Mouse (Mus musculus): ENCODE results near the gene Gm42674. TPM values are rescaled to one million over a fixed set of nuclear protein-coding genes. Genes with fewer than 3 reads are reported as not detected.
A peak's percentile ranks its signal among the peaks of the same experiment; 100 is the strongest.

Gene Gm42674
- polyA plus RNA-seq, 1 experiment from 2014 or later, result not detected

DNA sequence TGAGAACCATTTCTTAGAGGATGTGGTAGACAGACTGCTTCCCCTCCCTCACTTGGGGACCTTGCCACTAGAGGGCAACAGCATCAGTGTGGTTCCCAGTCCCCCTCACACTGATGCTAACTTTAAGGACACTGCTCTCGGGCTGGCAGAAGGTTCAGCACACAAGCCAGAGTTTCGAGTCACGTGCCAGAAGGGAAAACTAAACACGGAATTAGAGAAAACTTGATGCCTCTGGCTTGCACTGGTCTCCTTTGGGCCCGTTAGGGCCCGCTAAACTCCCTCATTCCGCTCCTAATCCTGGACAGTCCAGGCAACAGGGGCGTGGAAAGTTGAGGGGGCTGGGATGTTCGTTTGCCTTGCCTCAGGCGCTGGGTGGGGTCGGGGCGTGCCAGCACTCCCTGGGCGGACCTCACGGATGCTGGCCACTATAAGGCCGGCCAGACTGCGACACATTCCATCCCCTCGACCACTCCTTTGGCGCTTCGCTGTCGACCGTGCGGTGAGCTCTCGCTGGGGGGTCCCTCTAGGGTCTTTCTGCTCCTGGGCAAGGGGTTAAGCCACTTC lies 11.1 kb downstream of the Gm42674 start, which contains the start of gene S100a6:
S100a6 (plus strand) TSS at position 155 of the 564 bp plus-strand sequence.
- H3K27me3 ChIP-seq, result peaks cover 20% of the 10 kb centered on the region
- H3K4me3 ChIP-seq, result peak within 1 kb of the TSS; percentile 38
- ATAC-seq (ENCODE audit: low FRiP score, low read depth), result peak; percentile 80
- under 1% methylated on average over 23 of the region's 23 CpGs for WGBS
- H3K4me2 ChIP-seq (replicated peaks), result peak within 1 kb of the TSS; percentile 70
- no peak within 1 kb of the TSS for H3K27ac ChIP-seq (replicated peaks)
- 0 out of 2 replicates have a peak, but pooled peaks cover 3% of the 10 kb centered on the region for H3K9me3 ChIP-seq
- no peak within 1 kb of the TSS for H3K9ac ChIP-seq (replicated peaks)
- no peaks in the 10 kb centered on the region for H3K36me3 ChIP-seq
- peaks cover 8% of the 10 kb centered on the region; the same call in 1 of the 2 replicates for H3K4me1 ChIP-seq

- no peaks in the 10 kb centered on the region for H3K36me3 ChIP-seq
- peaks cover 8% of the 10 kb centered on the region; the same call in 1 of the 2 replicates for H3K4me1 ChIP-seq
- H3K9ac ChIP-seq (replicated peaks), result no peak overlapping the region
- H3K27ac ChIP-seq (replicated peaks), result no peak overlapping the region
- H3K27me3 ChIP-seq, result peaks cover 20% of the 10 kb centered on the region
- H3K9me3 ChIP-seq, result 0 out of 2 replicates have a peak, but pooled peaks cover 3% of the 10 kb centered on the region
- WGBS, result 71% methylated on average over 7 of the region's 7 CpGs
- 0 out of 2 replicates have a peak, but pooled peaks have one; percentile 5 for ATAC-seq (ENCODE audit: low FRiP score, low read depth)
- H3K4me2 ChIP-seq (replicated peaks), result peak overlapping the region; percentile 70
- no peak overlapping the region for H3K4me3 ChIP-seq
These were observed 11.9 kb downstream of the Gm42674 start for GRCm38 (mm10) chr3:90613461-90614147.

DNA sequence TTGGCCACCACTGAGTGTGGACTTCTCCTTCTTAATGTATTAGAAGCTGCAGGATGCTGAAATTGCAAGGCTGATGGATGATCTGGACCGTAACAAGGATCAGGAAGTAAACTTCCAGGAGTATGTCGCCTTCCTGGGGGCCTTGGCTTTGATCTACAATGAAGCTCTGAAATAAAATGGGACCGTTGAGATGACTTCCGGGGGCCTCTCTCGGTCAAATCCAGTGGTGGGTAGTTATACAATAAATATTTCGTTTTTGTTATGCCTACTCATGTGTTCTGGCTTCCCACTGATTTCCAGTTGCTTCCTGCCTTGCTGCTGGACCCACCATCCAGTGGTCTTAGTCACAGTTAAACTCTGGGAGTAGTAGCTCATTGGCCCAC lies 12.4 kb downstream of the Gm42674 start:
- H3K4me3 ChIP-seq, result no peak overlapping the region
- peaks cover 8% of the 10 kb centered on the region; the same call in 1 of the 2 replicates for H3K4me1 ChIP-seq
- 86% methylated on average over 6 of the region's 6 CpGs for WGBS
- no peak overlapping the region for H3K4me2 ChIP-seq (replicated peaks)
- H3K27me3 ChIP-seq, result peaks cover 20% of the 10 kb centered on the region
- H3K9ac ChIP-seq (replicated peaks), result no peak overlapping the region
- no peaks in the 10 kb centered on the region for H3K36me3 ChIP-seq
- 0 out of 2 replicates have a peak, but pooled peaks cover 3% of the 10 kb centered on the region for H3K9me3 ChIP-seq
- no peak overlapping the region for H3K27ac ChIP-seq (replicated peaks)
- no peak for ATAC-seq (ENCODE audit: low FRiP score, low read depth)

DNA sequence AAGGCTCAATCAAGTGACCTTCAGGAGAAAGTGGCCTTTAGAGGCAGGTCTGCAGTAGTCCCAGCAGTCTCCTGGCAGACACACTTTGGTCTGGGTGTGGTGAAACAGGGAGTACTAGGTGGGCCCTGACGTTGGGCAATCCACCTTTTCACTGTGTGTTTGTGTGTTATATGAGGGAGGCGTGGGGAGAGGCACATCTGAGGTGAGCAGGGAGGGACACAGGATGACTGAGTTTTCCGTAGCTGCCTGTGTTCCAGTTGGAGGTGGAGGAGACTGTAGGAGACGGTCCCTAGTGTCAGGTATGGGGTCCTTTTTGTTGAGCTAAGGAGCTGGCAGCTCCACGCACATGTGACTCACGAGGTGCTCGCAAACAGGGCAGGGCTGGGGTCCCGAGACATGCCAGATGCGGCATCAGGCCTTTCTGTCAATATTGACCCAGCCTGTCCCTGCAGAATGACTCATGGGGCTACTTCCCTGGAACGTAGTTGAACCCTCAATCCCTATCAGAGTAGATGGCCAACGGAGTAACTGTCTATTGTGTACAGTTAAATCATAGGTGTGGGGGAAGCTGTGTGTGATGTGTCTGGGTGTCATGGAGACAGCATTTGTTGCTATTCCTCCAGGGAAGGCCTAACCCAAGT lies 13.0 kb downstream of the Gm42674 start:
- no peak for ATAC-seq (ENCODE audit: low FRiP score, low read depth)
- H3K27ac ChIP-seq (replicated peaks), result no peak overlapping the region
- peaks cover 8% of the 10 kb centered on the region; the same call in 1 of the 2 replicates for H3K4me1 ChIP-seq
- no peaks in the 10 kb centered on the region for H3K36me3 ChIP-seq
- H3K27me3 ChIP-seq, result peaks cover 20% of the 10 kb centered on the region
- no peak overlapping the region for H3K9ac ChIP-seq (replicated peaks)
- WGBS, result 81% methylated on average over 11 of the region's 11 CpGs
- H3K4me3 ChIP-seq, result no peak overlapping the region
- H3K9me3 ChIP-seq, result 0 out of 2 replicates have a peak, but pooled peaks cover 3% of the 10 kb centered on the region
- no peak overlapping the region for H3K4me2 ChIP-seq (replicated peaks)

GRCm38 (mm10) chr3:90615415-90615814 lies 13.7 kb downstream of the Gm42674 start:
- 8% methylated on average over 7 of the region's 7 CpGs for WGBS

GRCm38 (mm10) chr3:90615911-90616310 lies 14.2 kb downstream of the Gm42674 start:
- H3K4me3 ChIP-seq, result no peak overlapping the region
- WGBS, result 81% methylated on average over 1 of the region's 1 CpGs
- H3K9me3 ChIP-seq, result 0 out of 2 replicates have a peak, but pooled peaks cover 3% of the 10 kb centered on the region
- ATAC-seq (ENCODE audit: low FRiP score, low read depth), result no peak
- no peak overlapping the region for H3K27ac ChIP-seq (replicated peaks)
- no peak overlapping the region for H3K9ac ChIP-seq (replicated peaks)
- H3K4me1 ChIP-seq, result peaks cover 8% of the 10 kb centered on the region; the same call in 1 of the 2 replicates
- H3K27me3 ChIP-seq, result peaks cover 20% of the 10 kb centered on the region
- H3K36me3 ChIP-seq, result no peaks in the 10 kb centered on the region
- no peak overlapping the region for H3K4me2 ChIP-seq (replicated peaks)

More at GRCm38 (mm10) chr3:90615415-90615814, 13.7 kb downstream of the Gm42674 start:
- H3K27ac ChIP-seq (replicated peaks), result no peak overlapping the region
- H3K4me3 ChIP-seq, result no peak overlapping the region
- H3K36me3 ChIP-seq, result no peaks in the 10 kb centered on the region
- no peak overlapping the region for H3K4me2 ChIP-seq (replicated peaks)
- peaks cover 8% of the 10 kb centered on the region; the same call in 1 of the 2 replicates for H3K4me1 ChIP-seq
- ATAC-seq (ENCODE audit: low FRiP score, low read depth), result peak; percentile 35; the same call in 1 of the 2 replicates
- peaks cover 20% of the 10 kb centered on the region for H3K27me3 ChIP-seq
- H3K9ac ChIP-seq (replicated peaks), result no peak overlapping the region
- 0 out of 2 replicates have a peak, but pooled peaks cover 3% of the 10 kb centered on the region for H3K9me3 ChIP-seq

- H3K36me3 ChIP-seq, result no peaks in the 10 kb centered on the region
- H3K4me1 ChIP-seq, result peaks cover 8% of the 10 kb centered on the region; the same call in 1 of the 2 replicates
- H3K9me3 ChIP-seq, result 0 out of 2 replicates have a peak, but pooled peaks cover 3% of the 10 kb centered on the region
- H3K27ac ChIP-seq (replicated peaks), result no peak overlapping the region
- H3K4me3 ChIP-seq, result no peak overlapping the region
- no peak overlapping the region for H3K9ac ChIP-seq (replicated peaks)
- no peak for ATAC-seq (ENCODE audit: low FRiP score, low read depth)
- no peak overlapping the region for H3K4me2 ChIP-seq (replicated peaks)
- peaks cover 20% of the 10 kb centered on the region for H3K27me3 ChIP-seq
- whole genome bisulfite sequencing, result 10% methylated on average over 1 of the region's 1 CpGs
These were observed 15.9 kb downstream of the Gm42674 start for GRCm38 (mm10) chr3:90617586-90617985.

DNA sequence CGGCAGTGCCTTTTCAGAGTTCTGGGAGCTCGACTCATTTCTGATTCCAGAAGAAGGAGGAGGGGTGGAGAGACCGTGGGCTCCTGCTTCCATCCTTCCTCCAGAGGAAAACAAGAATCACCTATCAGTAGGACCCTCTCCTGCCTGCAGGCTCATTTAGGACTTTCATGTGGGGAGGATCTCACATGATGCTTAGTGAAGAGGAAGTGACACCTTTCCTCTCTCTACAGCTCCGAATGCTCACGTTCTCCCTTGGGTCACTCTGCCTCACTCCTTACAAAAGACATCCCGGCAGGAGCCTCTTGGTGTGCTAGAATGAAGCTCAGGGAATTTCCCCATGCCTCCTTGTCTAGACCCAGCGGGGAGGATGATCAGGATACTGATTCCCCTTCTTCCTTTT lies 19.8 kb downstream of the Gm42674 start:
- Histone ChIP-seq H3K9ac (replicated peaks) (no peak overlapping the region), H3K4me2 (replicated peaks) (no peak overlapping the region), H3K36me3 (no peaks in the 10 kb centered on the region), H3K4me1 (peaks cover 14% of the 10 kb centered on the region), H3K27me3 (no peaks in the 10 kb centered on the region; the same call in 1 of the 2 replicates), H3K9me3 (0 out of 2 replicates have a peak, but pooled peaks cover 3% of the 10 kb centered on the region), H3K4me3 (no peak overlapping the region), H3K27ac (replicated peaks) (no peak overlapping the region)
- no peak for ATAC-seq (ENCODE audit: low FRiP score, low read depth)
- 61% methylated on average over 7 of the region's 7 CpGs for WGBS

- H3K36me3 ChIP-seq, result no peaks in the 10 kb centered on the region
- no peaks in the 10 kb centered on the region; the same call in 1 of the 2 replicates for H3K27me3 ChIP-seq
- H3K4me2 ChIP-seq (replicated peaks), result no peak overlapping the region
- H3K9me3 ChIP-seq, result no peaks in the 10 kb centered on the region
- no peak overlapping the region for H3K4me3 ChIP-seq
- no peak overlapping the region for H3K9ac ChIP-seq (replicated peaks)
- 11% methylated on average over 2 of the region's 2 CpGs for WGBS
- H3K4me1 ChIP-seq, result peaks cover 14% of the 10 kb centered on the region
- peak overlapping the region; percentile 36; the same call in 1 of the 2 replicates for H3K27ac ChIP-seq (replicated peaks)
- 0 out of 2 replicates have a peak, but pooled peaks have one; percentile 58 for ATAC-seq (ENCODE audit: low FRiP score, low read depth)
These were observed 21.8 kb downstream of the Gm42674 start for GRCm38 (mm10) chr3:90623435-90624071.

DNA sequence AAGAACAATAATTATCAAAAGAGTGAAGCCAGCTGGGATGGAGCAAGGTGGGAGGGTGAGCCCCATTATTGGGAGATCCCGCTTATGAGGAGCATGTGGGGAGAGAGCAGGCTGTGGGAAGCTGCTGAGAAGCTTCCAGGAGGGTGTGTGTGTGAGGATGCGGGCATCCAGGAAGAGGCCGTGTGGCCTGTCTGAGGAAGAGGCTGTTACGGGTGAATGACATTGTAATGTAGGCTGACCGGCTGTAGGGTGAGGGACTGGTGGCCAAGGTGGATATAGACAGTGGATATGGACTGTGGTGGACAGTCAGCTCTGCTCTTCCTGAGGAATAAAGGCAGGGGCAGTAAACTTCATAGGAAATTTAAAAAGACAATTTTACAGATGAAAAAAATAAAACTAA lies 23.8 kb downstream of the Gm42674 start:
- WGBS, result 79% methylated on average over 5 of the region's 5 CpGs
- no peak overlapping the region for H3K4me3 ChIP-seq
- no peak for ATAC-seq (ENCODE audit: low FRiP score, low read depth)
- no peaks in the 10 kb centered on the region for H3K9me3 ChIP-seq
- H3K4me1 ChIP-seq, result peaks cover 14% of the 10 kb centered on the region
- no peaks in the 10 kb centered on the region; the same call in 1 of the 2 replicates for H3K27me3 ChIP-seq
- no peak overlapping the region for H3K4me2 ChIP-seq (replicated peaks)
- H3K27ac ChIP-seq (replicated peaks), result no peak overlapping the region
- no peaks in the 10 kb centered on the region for H3K36me3 ChIP-seq
- H3K9ac ChIP-seq (replicated peaks), result no peak overlapping the region

- Histone ChIP-seq H3K27ac (replicated peaks) (no peak overlapping the region), H3K36me3 (no peaks in the 10 kb centered on the region), H3K4me2 (replicated peaks) (no peak overlapping the region), H3K9ac (replicated peaks) (no peak overlapping the region), H3K27me3 (no peaks in the 10 kb centered on the region; the same call in 1 of the 2 replicates), H3K4me1 (peaks cover 14% of the 10 kb centered on the region), H3K9me3 (no peaks in the 10 kb centered on the region), H3K4me3 (no peak overlapping the region)
- 79% methylated on average over 9 of the region's 9 CpGs for WGBS
- no peak for ATAC-seq (ENCODE audit: low FRiP score, low read depth)
These were observed 24.7 kb downstream of the Gm42674 start for GRCm38 (mm10) chr3:90626266-90627021.

Measured in midbrain, embryonic 12.5 days (tissue).